In the genomic region with DNA sequence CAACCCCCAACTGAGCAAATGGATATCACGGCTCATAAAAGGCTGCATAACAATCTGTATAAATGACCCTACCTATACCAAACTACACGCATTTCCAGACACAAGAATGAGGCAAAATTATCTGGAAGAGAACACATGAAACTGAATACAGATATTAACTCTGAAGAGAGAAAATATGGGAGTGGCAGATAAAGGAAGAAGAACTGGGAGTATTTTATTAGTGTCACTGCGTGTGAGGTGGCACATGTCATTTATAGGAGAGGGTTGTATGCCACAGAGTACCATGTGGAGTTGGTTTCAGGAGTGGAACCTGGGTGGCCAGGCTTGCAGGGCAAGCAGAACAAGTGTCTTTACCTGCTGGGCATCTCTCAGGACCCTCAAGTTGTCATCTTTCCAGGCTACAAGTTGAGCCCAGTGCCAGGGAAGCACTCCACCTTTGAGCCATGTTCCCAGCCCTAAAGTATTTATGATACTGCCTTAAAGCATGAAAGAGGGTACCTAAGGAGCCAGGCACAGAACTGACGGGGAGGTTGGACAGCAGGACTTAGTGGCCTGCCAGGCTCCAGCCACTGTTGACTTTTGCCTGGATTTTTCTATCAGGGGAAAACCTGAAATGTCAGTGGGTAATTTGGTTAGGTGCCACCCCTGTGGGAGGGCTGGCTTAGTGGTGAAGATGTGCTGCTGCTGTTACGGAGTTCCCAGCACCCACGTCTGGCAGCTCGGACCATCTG, we compare ENCODE assay signal across 1 mouse cellular context.
TF ChIP-seq lines count a peak whose summit lies in the region.

No protein-coding gene starts in this region.

TF ChIP-seq in MEL, 35 proteins besides CTCF, POLR2A, EP300 and RAD21:
- TF ChIP-seq MXI1 (IDR thresholded peaks at IDR 0.05; ENCODE audit: low read depth, low read length) (peak; percentile 89), MYC (IDR thresholded peaks at IDR 0.05; ENCODE audit: low read depth, low read length) (peak; percentile 76), ZC3H11A (IDR thresholded peaks at IDR 0.05; ENCODE audit: low read depth, low read length) (no peak)
